Mouse (Mus musculus): ENCODE results near the gene Rac2. TPM values are rescaled to one million over a fixed set of nuclear protein-coding genes. Genes with fewer than 3 reads are reported as not detected.

Gene Rac2
- polyA plus RNA-seq, 1 experiment from 2014 or later: 7.0 TPM

GRCm38 (mm10) chr15:78592452-78592968 lies 19.9 kb upstream of the Rac2 start:
- Histone ChIP-seq H3K9me3 (ENCODE audit: control insufficient read depth, low read length) (no peaks in the 10 kb centered on the region), H3K4me3 (replicated peaks; ENCODE audit: low read depth, low read length) (no peak overlapping the region), H3K4me2 (ENCODE audit: low read length) (no peak overlapping the region), H3K27me3 (ENCODE audit: control insufficient read depth, insufficient read depth, low read length) (no peaks in the 10 kb centered on the region), H3K36me3 (ENCODE audit: control insufficient read depth, insufficient read depth, low read length) (no peaks in the 10 kb centered on the region), H3K9ac (replicated peaks; ENCODE audit: low read length) (no peak overlapping the region), H3K27ac (replicated peaks; ENCODE audit: low read depth, low read length) (no peak overlapping the region), H3K4me1 (ENCODE audit: control insufficient read depth, insufficient read depth, low read length) (no peaks in the 10 kb centered on the region)
- ATAC-seq (ENCODE audit: low FRiP score, low TSS enrichment) (no peak), DNase-seq (no peak)
- whole genome bisulfite sequencing: 78% methylated on average over 14 of the region's 14 CpGs

- 69% methylated on average over 15 of the region's 15 CpGs for WGBS
- H3K36me3 ChIP-seq (ENCODE audit: control insufficient read depth, insufficient read depth, low read length): no peaks in the 10 kb centered on the region
- ATAC-seq (ENCODE audit: low FRiP score, low TSS enrichment) (no peak), DNase-seq (no peak)
- no peak overlapping the region for H3K4me3 ChIP-seq (replicated peaks; ENCODE audit: low read depth, low read length)
- H3K4me2 ChIP-seq (ENCODE audit: low read length): no peak overlapping the region
- no peaks in the 10 kb centered on the region for H3K27me3 ChIP-seq (ENCODE audit: control insufficient read depth, insufficient read depth, low read length)
- no peaks in the 10 kb centered on the region for H3K9me3 ChIP-seq (ENCODE audit: control insufficient read depth, low read length)
- no peak overlapping the region for H3K9ac ChIP-seq (replicated peaks; ENCODE audit: low read length)
- H3K27ac ChIP-seq (replicated peaks; ENCODE audit: low read depth, low read length): no peak overlapping the region
- H3K4me1 ChIP-seq (ENCODE audit: control insufficient read depth, insufficient read depth, low read length): no peaks in the 10 kb centered on the region
Measured at GRCm38 (mm10) chr15:78591680-78592451, 19.3 kb upstream of the Rac2 start.

GRCm38 (mm10) chr15:78590785-78591184 lies 18.2 kb upstream of the Rac2 start:
- ATAC-seq (ENCODE audit: low FRiP score, low TSS enrichment) (no peak), DNase-seq (no peak)
- WGBS: 81% methylated on average over 6 of the region's 6 CpGs
- H3K4me2 ChIP-seq (ENCODE audit: low read length): no peak overlapping the region
- H3K27ac ChIP-seq (replicated peaks; ENCODE audit: low read depth, low read length): no peak overlapping the region
- no peaks in the 10 kb centered on the region for H3K27me3 ChIP-seq (ENCODE audit: control insufficient read depth, insufficient read depth, low read length)
- no peaks in the 10 kb centered on the region for H3K4me1 ChIP-seq (ENCODE audit: control insufficient read depth, insufficient read depth, low read length)
- H3K9ac ChIP-seq (replicated peaks; ENCODE audit: low read length): no peak overlapping the region
- no peaks in the 10 kb centered on the region for H3K36me3 ChIP-seq (ENCODE audit: control insufficient read depth, insufficient read depth, low read length)
- H3K9me3 ChIP-seq (ENCODE audit: control insufficient read depth, low read length): no peaks in the 10 kb centered on the region
- H3K4me3 ChIP-seq (replicated peaks; ENCODE audit: low read depth, low read length): no peak overlapping the region

- 84% methylated on average over 6 of the region's 6 CpGs for WGBS
Measured at GRCm38 (mm10) chr15:78589936-78590335, 17.4 kb upstream of the Rac2 start.

GRCm38 (mm10) chr15:78588900-78589299 lies 16.3 kb upstream of the Rac2 start:
- H3K27ac ChIP-seq (replicated peaks; ENCODE audit: low read depth, low read length): no peak overlapping the region
- no peaks in the 10 kb centered on the region for H3K4me1 ChIP-seq (ENCODE audit: control insufficient read depth, insufficient read depth, low read length)
- no peak overlapping the region for H3K9ac ChIP-seq (replicated peaks; ENCODE audit: low read length)
- no peak overlapping the region for H3K4me2 ChIP-seq (ENCODE audit: low read length)
- H3K4me3 ChIP-seq (replicated peaks; ENCODE audit: low read depth, low read length): no peak overlapping the region
- DNase-seq (no peak), ATAC-seq (ENCODE audit: low FRiP score, low TSS enrichment) (no peak)
- H3K9me3 ChIP-seq (ENCODE audit: control insufficient read depth, low read length): peaks cover 3% of the 10 kb centered on the region; the same call in 1 of the 2 replicates
- no peaks in the 10 kb centered on the region for H3K27me3 ChIP-seq (ENCODE audit: control insufficient read depth, insufficient read depth, low read length)
- H3K36me3 ChIP-seq (ENCODE audit: control insufficient read depth, insufficient read depth, low read length): no peaks in the 10 kb centered on the region
- 91% methylated on average over 4 of the region's 4 CpGs for WGBS

More at GRCm38 (mm10) chr15:78589936-78590335, 17.4 kb upstream of the Rac2 start:
- DNase-seq: no peak
- H3K36me3 ChIP-seq (ENCODE audit: control insufficient read depth, insufficient read depth, low read length): no peaks in the 10 kb centered on the region
- no peaks in the 10 kb centered on the region for H3K4me1 ChIP-seq (ENCODE audit: control insufficient read depth, insufficient read depth, low read length)
- H3K27me3 ChIP-seq (ENCODE audit: control insufficient read depth, insufficient read depth, low read length): no peaks in the 10 kb centered on the region
- no peak overlapping the region for H3K4me2 ChIP-seq (ENCODE audit: low read length)
- H3K9ac ChIP-seq (replicated peaks; ENCODE audit: low read length): no peak overlapping the region
- no peak overlapping the region for H3K27ac ChIP-seq (replicated peaks; ENCODE audit: low read depth, low read length)
- no peak overlapping the region for H3K4me3 ChIP-seq (replicated peaks; ENCODE audit: low read depth, low read length)
- no peaks in the 10 kb centered on the region for H3K9me3 ChIP-seq (ENCODE audit: control insufficient read depth, low read length)
- no peak for ATAC-seq (ENCODE audit: low FRiP score, low TSS enrichment)

- no peak overlapping the region for H3K4me2 ChIP-seq (ENCODE audit: low read length)
- ATAC-seq (ENCODE audit: low FRiP score, low TSS enrichment) (no peak), DNase-seq (no peak)
- no peaks in the 10 kb centered on the region for H3K4me1 ChIP-seq (ENCODE audit: control insufficient read depth, insufficient read depth, low read length)
- no peak overlapping the region for H3K4me3 ChIP-seq (replicated peaks; ENCODE audit: low read depth, low read length)
- no peaks in the 10 kb centered on the region for H3K36me3 ChIP-seq (ENCODE audit: control insufficient read depth, insufficient read depth, low read length)
- H3K9ac ChIP-seq (replicated peaks; ENCODE audit: low read length): no peak overlapping the region
- peaks cover 3% of the 10 kb centered on the region; the same call in 1 of the 2 replicates for H3K9me3 ChIP-seq (ENCODE audit: control insufficient read depth, low read length)
- H3K27ac ChIP-seq (replicated peaks; ENCODE audit: low read depth, low read length): no peak overlapping the region
- H3K27me3 ChIP-seq (ENCODE audit: control insufficient read depth, insufficient read depth, low read length): no peaks in the 10 kb centered on the region
- WGBS: 73% methylated on average over 4 of the region's 4 CpGs
Measured at GRCm38 (mm10) chr15:78588049-78588448, 15.5 kb upstream of the Rac2 start.

- peak; percentile 92 for DNase-seq
- WGBS: 53% methylated on average over 18 of the region's 18 CpGs
- Histone ChIP-seq H3K4me1 (ENCODE audit: control insufficient read depth, insufficient read depth, low read length) (no peaks in the 10 kb centered on the region), H3K4me3 (replicated peaks; ENCODE audit: low read depth, low read length) (no peak overlapping the region), H3K4me2 (ENCODE audit: low read length) (no peak overlapping the region), H3K36me3 (ENCODE audit: control insufficient read depth, insufficient read depth, low read length) (no peaks in the 10 kb centered on the region), H3K9ac (replicated peaks; ENCODE audit: low read length) (no peak overlapping the region), H3K9me3 (ENCODE audit: control insufficient read depth, low read length) (peaks cover 3% of the 10 kb centered on the region; the same call in 1 of the 2 replicates), H3K27me3 (ENCODE audit: control insufficient read depth, insufficient read depth, low read length) (no peaks in the 10 kb centered on the region), H3K27ac (replicated peaks; ENCODE audit: low read depth, low read length) (no peak overlapping the region)
- peak; percentile 58; the same call in 1 of the 2 replicates for ATAC-seq (ENCODE audit: low FRiP score, low TSS enrichment)
Measured at GRCm38 (mm10) chr15:78587050-78587994, 14.7 kb upstream of the Rac2 start.

- H3K9ac ChIP-seq (replicated peaks; ENCODE audit: low read length): no peak overlapping the region
- H3K27me3 ChIP-seq (ENCODE audit: control insufficient read depth, insufficient read depth, low read length): no peaks in the 10 kb centered on the region
- H3K36me3 ChIP-seq (ENCODE audit: control insufficient read depth, insufficient read depth, low read length): no peaks in the 10 kb centered on the region
- ATAC-seq (ENCODE audit: low FRiP score, low TSS enrichment) (no peak), DNase-seq (no peak)
- H3K4me1 ChIP-seq (ENCODE audit: control insufficient read depth, insufficient read depth, low read length): peaks cover 6% of the 10 kb centered on the region; the same call in 1 of the 2 replicates
- peaks cover 3% of the 10 kb centered on the region; the same call in 1 of the 2 replicates for H3K9me3 ChIP-seq (ENCODE audit: control insufficient read depth, low read length)
- no peak overlapping the region for H3K4me3 ChIP-seq (replicated peaks; ENCODE audit: low read depth, low read length)
- no peak overlapping the region for H3K4me2 ChIP-seq (ENCODE audit: low read length)
- no peak overlapping the region for H3K27ac ChIP-seq (replicated peaks; ENCODE audit: low read depth, low read length)
- 94% methylated on average over 7 of the region's 7 CpGs for WGBS
Measured at GRCm38 (mm10) chr15:78585404-78585803, 12.8 kb upstream of the Rac2 start.

Data from midbrain, embryonic 14.5 days (tissue).